Mouse (Mus musculus) megakaryocyte, embryonic 14.5 days (primary cell): ENCODE measurements around the gene Mad1l1. TPM values are rescaled to one million over a fixed set of nuclear protein-coding genes. Genes with fewer than 3 reads are reported as not detected.

ENCODE experiments used
- H3K27me3 ChIP-seq: replicated peaks from 2 replicates; pipeline ENCODE3; 2012; ENCODE audit warnings: inconsistent platforms
- H3K36me3 ChIP-seq: replicated peaks from 2 replicates; pipeline ENCODE3; 2012; ENCODE audit warnings: low read length, inconsistent platforms, mixed read lengths
- H3K4me1 ChIP-seq: 2 replicates; pipeline ENCODE4 v1.6.1; 2012; ENCODE audit warnings: inconsistent platforms
- H3K4me3 ChIP-seq: replicated peaks from 2 replicates; pipeline ENCODE3; 2012; ENCODE audit warnings: moderate library complexity, mild to moderate bottlenecking, inconsistent platforms
- H3K9me3 ChIP-seq: 2 replicates; pipeline ENCODE4 v1.6.1; 2012; ENCODE audit warnings: inconsistent platforms
- FLI1 ChIP-seq: IDR thresholded peaks from 2 replicates; pipeline ENCODE4 v1.6.1; 2012; ENCODE audit warnings: low read length, inconsistent platforms, mixed read lengths
- GATA1 ChIP-seq: IDR thresholded peaks from 3 replicates; pipeline ENCODE4 v1.6.1; 2012; ENCODE audit warnings: mixed read lengths, low read length, inconsistent platforms, borderline replicate concordance
- polyA plus RNA-seq: library from polyadenylated mRNA; stranded (reverse); fragments of >175 nt; gene quantifications from 2 replicates; pipeline ENCODE4 v1.2.3, GENCODE M21; 2012; ENCODE audit warnings: low replicate concordance; ENCODE audit not compliant: insufficient read depth

Gene Mad1l1
- polyA plus RNA-seq, 1 experiment: 10.3 TPM

DNA sequence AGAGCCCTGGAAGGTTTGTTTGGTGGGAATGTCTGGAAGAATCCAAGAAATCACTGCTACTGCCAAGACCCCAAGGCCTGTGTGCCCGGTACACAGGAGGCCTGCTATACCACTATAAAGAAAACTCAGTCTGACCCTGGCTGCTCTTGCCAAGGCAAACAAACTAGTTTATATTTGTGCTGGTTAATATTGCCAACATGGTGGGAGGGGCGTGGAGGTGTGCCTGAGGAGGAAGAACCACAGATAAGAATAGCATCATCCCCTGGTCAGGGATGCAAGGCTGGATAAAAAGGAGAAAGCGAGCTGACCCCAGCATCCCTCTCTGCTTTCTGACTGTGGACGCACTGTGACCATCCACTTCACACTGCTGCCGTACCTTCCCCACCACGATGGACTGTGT lies 31.0 kb upstream of the Mad1l1 start:
- peaks cover 25% of the 10 kb centered on the region for H3K4me1 ChIP-seq
- TF ChIP-seq GATA1 (no peak), FLI1 (no peak)

DNA sequence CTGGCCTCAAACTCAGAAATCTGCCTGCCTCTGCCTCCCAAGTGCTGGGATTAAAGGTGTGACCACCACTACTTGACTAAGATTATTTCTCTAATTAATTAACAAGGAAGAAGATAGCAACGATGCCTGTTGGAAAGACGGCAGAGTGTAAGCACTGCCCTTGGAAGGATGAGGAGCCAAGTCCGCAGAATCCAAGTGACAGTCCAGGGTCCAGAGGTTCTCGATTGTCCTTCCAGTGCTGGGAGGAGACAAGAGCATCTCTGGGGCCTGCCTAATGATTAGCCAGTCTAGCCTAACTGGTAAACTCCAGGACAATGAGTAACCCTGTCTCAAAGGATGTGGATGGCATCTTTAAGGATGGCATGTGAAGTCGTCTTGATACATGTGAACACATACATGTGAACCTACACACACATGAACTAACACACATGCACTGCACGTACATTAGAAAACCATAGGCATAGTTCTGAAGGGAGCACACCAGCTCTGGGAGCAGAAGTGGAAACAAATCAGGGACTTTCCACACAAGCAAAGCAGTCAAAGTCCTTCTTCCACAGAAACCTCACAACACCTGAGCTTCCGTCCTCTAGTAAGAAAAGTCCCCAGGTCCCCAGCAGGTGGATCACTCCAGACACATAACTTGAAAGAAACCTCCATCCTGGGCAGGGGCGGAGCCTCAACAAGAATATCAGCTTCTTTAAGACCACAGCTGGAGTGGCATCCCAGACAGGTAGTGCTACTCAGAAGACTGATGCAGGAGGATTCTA lies 29.6 kb upstream of the Mad1l1 start:
- Histone ChIP-seq H3K27me3 (peaks cover 8% of the 10 kb centered on the region), H3K4me3 (no peak overlapping the region), H3K9me3 (peaks cover 7% of the 10 kb centered on the region), H3K36me3 (peaks cover 69% of the 10 kb centered on the region), H3K4me1 (peaks cover 25% of the 10 kb centered on the region)
- TF ChIP-seq FLI1: no peak
- TF ChIP-seq GATA1: no peak

More for the DNA sequence above, 31.0 kb upstream of the Mad1l1 start:
- Histone ChIP-seq H3K9me3 (peaks cover 7% of the 10 kb centered on the region), H3K36me3 (peaks cover 69% of the 10 kb centered on the region), H3K4me3 (no peak overlapping the region), H3K27me3 (peaks cover 8% of the 10 kb centered on the region)

- no peak for TF ChIP-seq FLI1
- TF ChIP-seq GATA1: no peak
- peak overlapping the region; percentile 57 for H3K4me3 ChIP-seq
- H3K27me3 ChIP-seq: peaks cover 8% of the 10 kb centered on the region
- H3K4me1 ChIP-seq: peaks cover 25% of the 10 kb centered on the region
- H3K9me3 ChIP-seq: peaks cover 7% of the 10 kb centered on the region
- peaks cover 68% of the 10 kb centered on the region for H3K36me3 ChIP-seq
Observed at GRCm38 (mm10) chr5:140349882-140350281, 28.5 kb upstream of the Mad1l1 start.

DNA sequence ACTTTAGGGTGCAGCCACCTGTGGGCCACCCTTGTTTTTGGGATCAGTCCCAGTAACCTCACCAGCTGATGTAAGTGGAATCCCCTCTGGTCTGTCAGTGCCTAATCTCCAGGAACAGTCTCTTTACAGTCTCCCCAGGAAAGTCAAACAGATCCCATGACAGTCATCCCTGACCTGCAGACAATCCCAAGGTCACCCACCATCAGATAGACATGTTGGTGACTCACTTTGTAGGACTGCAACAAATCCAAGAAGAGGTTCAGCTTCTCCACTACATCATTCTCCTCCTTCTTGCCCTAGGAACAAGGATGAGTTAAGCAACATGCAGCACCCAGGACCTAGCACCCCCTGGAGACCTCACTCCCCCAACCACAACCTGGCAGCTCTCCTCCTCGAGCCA lies 24.7 kb upstream of the Mad1l1 start:
- Histone ChIP-seq H3K27me3 (peaks cover 3% of the 10 kb centered on the region), H3K9me3 (no peaks in the 10 kb centered on the region), H3K36me3 (peaks cover 54% of the 10 kb centered on the region), H3K4me3 (no peak overlapping the region), H3K4me1 (peaks cover 25% of the 10 kb centered on the region)
- TF ChIP-seq GATA1 (no peak), FLI1 (no peak)

DNA sequence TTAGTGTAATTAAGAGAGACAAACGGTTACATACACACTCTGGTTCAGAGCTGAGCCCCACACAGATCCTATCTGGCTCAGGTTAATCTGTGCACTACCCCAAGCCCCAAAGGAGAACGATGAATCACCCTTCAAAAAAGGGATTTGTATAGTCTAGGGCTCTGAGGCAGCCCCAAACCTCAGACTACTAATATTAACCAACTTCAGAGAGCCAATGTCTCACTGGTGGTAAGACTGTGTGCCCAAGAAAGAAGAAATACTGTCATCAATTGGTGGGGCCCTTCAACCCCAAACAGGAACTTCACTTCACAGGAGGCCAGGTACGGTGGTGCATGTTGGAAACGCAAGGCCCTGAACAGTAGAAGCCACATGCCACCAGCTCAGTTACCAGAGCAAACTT lies 23.9 kb upstream of the Mad1l1 start:
- TF ChIP-seq FLI1: no peak
- Histone ChIP-seq H3K4me1 (peaks cover 24% of the 10 kb centered on the region), H3K36me3 (peaks cover 59% of the 10 kb centered on the region)

DNA sequence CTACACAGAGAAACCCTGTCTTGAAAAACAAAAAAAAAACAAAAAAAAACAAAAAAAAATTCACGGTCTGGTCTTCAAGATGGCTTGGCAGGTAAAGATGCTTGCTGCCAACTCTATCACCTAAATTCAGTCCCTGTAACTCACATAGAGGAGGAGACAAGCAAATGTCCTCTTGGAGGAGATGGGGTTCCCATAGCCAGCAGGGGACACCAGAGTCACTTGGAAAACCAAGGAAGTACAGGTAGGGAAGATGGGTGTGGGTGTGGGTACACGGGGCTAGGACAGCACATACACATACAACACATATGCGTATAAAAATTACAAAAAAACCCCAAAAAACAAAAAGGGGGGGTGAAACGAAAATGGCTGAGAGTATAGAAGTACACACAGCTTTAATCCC lies 21.5 kb upstream of the Mad1l1 start:
- Histone ChIP-seq H3K27me3 (no peaks in the 10 kb centered on the region), H3K9me3 (peaks cover 4% of the 10 kb centered on the region), H3K4me3 (no peak overlapping the region), H3K4me1 (peaks cover under 1% of the 10 kb centered on the region; the same call in 1 of the 2 replicates), H3K36me3 (peaks cover 77% of the 10 kb centered on the region)
- TF ChIP-seq GATA1 (no peak), FLI1 (no peak)

More for the DNA sequence above, 23.9 kb upstream of the Mad1l1 start:
- Histone ChIP-seq H3K4me3 (no peak overlapping the region), H3K27me3 (peaks cover 3% of the 10 kb centered on the region), H3K9me3 (no peaks in the 10 kb centered on the region)

GRCm38 (mm10) chr5:140339836-140340235 lies 18.5 kb upstream of the Mad1l1 start:
- TF ChIP-seq FLI1 (no peak), GATA1 (no peak)
- H3K4me1 ChIP-seq: no peaks in the 10 kb centered on the region
- H3K36me3 ChIP-seq: peaks cover 79% of the 10 kb centered on the region
- H3K9me3 ChIP-seq: peaks cover 4% of the 10 kb centered on the region
- no peaks in the 10 kb centered on the region for H3K27me3 ChIP-seq
- H3K4me3 ChIP-seq: no peak overlapping the region

DNA sequence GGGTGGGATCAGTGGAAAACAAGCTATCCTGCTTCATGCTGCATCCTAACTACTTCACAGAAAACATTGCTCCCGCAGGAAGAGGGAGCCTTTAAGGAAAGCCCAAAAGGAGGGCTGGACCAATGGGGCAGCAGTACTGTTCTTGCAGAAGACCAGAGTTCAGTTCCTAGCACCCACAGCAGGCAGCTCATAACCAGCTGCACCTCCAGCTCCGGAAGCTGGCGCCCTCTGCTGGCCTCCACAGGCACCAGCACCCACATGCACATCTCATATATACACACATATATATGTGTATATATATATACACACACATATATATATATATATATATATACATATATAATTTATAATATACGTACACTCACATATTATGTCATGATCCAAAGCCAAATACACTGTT lies 17.4 kb upstream of the Mad1l1 start:
- Histone ChIP-seq H3K36me3 (peaks cover 73% of the 10 kb centered on the region), H3K9me3 (peaks cover 4% of the 10 kb centered on the region), H3K4me1 (peaks cover 1% of the 10 kb centered on the region; the same call in 1 of the 2 replicates), H3K27me3 (no peaks in the 10 kb centered on the region), H3K4me3 (no peak overlapping the region)
- TF ChIP-seq GATA1 (no peak), FLI1 (no peak)

DNA sequence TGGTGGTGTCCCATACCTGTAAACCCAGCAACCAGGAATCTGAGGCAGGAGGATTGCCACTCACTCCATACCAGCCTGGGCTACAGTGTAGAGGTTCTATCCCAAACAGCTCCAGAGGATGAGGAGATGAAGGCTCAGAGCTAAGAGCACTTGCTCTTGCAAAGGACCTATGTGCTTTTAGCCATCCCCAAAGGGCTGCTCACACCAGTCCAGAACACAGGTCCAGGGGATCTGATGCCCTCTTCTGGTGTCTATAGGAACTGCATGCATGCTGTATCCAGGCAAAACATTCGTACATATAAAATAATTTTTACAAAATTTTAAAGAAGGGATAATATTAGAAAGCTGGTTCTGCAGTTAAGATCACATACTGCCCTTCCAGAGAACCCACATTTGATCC lies 15.3 kb upstream of the Mad1l1 start:
- H3K4me1 ChIP-seq: peaks cover 17% of the 10 kb centered on the region
- H3K36me3 ChIP-seq: peaks cover 66% of the 10 kb centered on the region
- peaks cover 4% of the 10 kb centered on the region for H3K9me3 ChIP-seq
- TF ChIP-seq FLI1 (no peak), GATA1 (no peak)
- no peaks in the 10 kb centered on the region for H3K27me3 ChIP-seq
- H3K4me3 ChIP-seq: no peak overlapping the region

GRCm38 (mm10) chr5:140333631-140334030 lies 12.3 kb upstream of the Mad1l1 start:
- Histone ChIP-seq H3K4me1 (peaks cover 28% of the 10 kb centered on the region), H3K9me3 (peaks cover 2% of the 10 kb centered on the region), H3K4me3 (no peak overlapping the region), H3K36me3 (peaks cover 58% of the 10 kb centered on the region), H3K27me3 (no peaks in the 10 kb centered on the region)
- TF ChIP-seq GATA1 (no peak), FLI1 (no peak)
